Mouse (Mus musculus): ENCODE data around the gene Sgpl1.

Gene Sgpl1

GRCm38 (mm10) chr10:61086502-61086901, 61.0 kb downstream of the Sgpl1 start:
- peak; percentile 26 for DNase-seq (ENCODE audit: low spot score)

- no peak for DNase-seq (ENCODE audit: low spot score)
These were observed 62.1 kb downstream of the Sgpl1 start for GRCm38 (mm10) chr10:61085364-61085763.

GRCm38 (mm10) chr10:61080931-61081255, 66.6 kb downstream of the Sgpl1 start:
- no peak for DNase-seq (ENCODE audit: low spot score)

GRCm38 (mm10) chr10:61080227-61080930, 67.1 kb downstream of the Sgpl1 start:
- peak; percentile 83 for DNase-seq (ENCODE audit: low spot score)

GRCm38 (mm10) chr10:61075607-61076006, 71.9 kb downstream of the Sgpl1 start:
- DNase-seq (ENCODE audit: low spot score) = no peak

- DNase-seq (ENCODE audit: low spot score) = no peak
These were observed 72.9 kb downstream of the Sgpl1 start for GRCm38 (mm10) chr10:61074643-61075042.

- no peak for DNase-seq (ENCODE audit: low spot score)
These were observed 75.2 kb downstream of the Sgpl1 start for GRCm38 (mm10) chr10:61072324-61072723.

- DNase-seq (ENCODE audit: low spot score) = no peak
These were observed 78.3 kb downstream of the Sgpl1 start for GRCm38 (mm10) chr10:61069248-61069647.

GRCm38 (mm10) chr10:61068436-61069192, 78.9 kb downstream of the Sgpl1 start:
- DNase-seq (ENCODE audit: low spot score) = peak; percentile 40

- DNase-seq (ENCODE audit: low spot score) = no peak
These were observed 82.1 kb downstream of the Sgpl1 start for GRCm38 (mm10) chr10:61065287-61066005.

GRCm38 (mm10) chr10:61064635-61065034, 82.9 kb downstream of the Sgpl1 start:
- peak; percentile 50 for DNase-seq (ENCODE audit: low spot score)

GRCm38 (mm10) chr10:61063271-61063864, 84.1 kb downstream of the Sgpl1 start:
- no peak for DNase-seq (ENCODE audit: low spot score)

GRCm38 (mm10) chr10:61059543-61060110, 87.9 kb downstream of the Sgpl1 start:
- no peak for DNase-seq (ENCODE audit: low spot score)

- DNase-seq (ENCODE audit: low spot score) = no peak
These were observed 88.4 kb downstream of the Sgpl1 start for GRCm38 (mm10) chr10:61059101-61059500.

GRCm38 (mm10) chr10:61056661-61057060, 90.8 kb downstream of the Sgpl1 start:
- DNase-seq (ENCODE audit: low spot score) = no peak

- DNase-seq (ENCODE audit: low spot score) = peak; percentile 30
These were observed 95.4 kb downstream of the Sgpl1 start for GRCm38 (mm10) chr10:61051993-61052613.

Measured in yolk sac, embryonic 10.5 days (tissue).